Mouse (Mus musculus) ES-Bruce4 (cell line): ENCODE results near the gene Arl15. TPM values are rescaled to one million over a fixed set of nuclear protein-coding genes. Genes with fewer than 3 reads are reported as not detected.

ENCODE experiments used
- H3K27ac ChIP-seq: 2 replicates; pipeline ENCODE4 v1.5.1; 2012; ENCODE audit warnings: low read length, inconsistent platforms; ENCODE audit not compliant: insufficient read depth
- H3K27me3 ChIP-seq: 2 replicates; pipeline ENCODE4 v1.6.1; 2012; ENCODE audit warnings: mild to moderate bottlenecking, low read length, inconsistent platforms; ENCODE audit not compliant: control insufficient read depth, poor library complexity, insufficient read depth, severe bottlenecking
- H3K36me3 ChIP-seq: 2 replicates; pipeline ENCODE4 v1.6.1; 2012; ENCODE audit warnings: inconsistent platforms, mild to moderate bottlenecking, low read length, moderate library complexity; ENCODE audit not compliant: control insufficient read depth, poor library complexity, insufficient read depth, severe bottlenecking
- H3K4me1 ChIP-seq: one replicate; pipeline ENCODE4 v1.8.1; 2011; ENCODE audit warnings: low read length; ENCODE audit not compliant: control insufficient read depth, insufficient read depth
- H3K4me3 ChIP-seq: 2 replicates; pipeline ENCODE4 v1.5.1; 2011; ENCODE audit warnings: low read depth, mild to moderate bottlenecking, low read length
- H3K9ac ChIP-seq: 2 replicates; pipeline ENCODE4 v1.6.1; 2012; ENCODE audit warnings: low read depth, mild to moderate bottlenecking, inconsistent platforms; ENCODE audit not compliant: poor library complexity, severe bottlenecking
- H3K9me3 ChIP-seq: replicated peaks from 2 replicates; pipeline ENCODE4 v1.6.1; 2012; ENCODE audit warnings: mild to moderate bottlenecking, low read length, inconsistent platforms; ENCODE audit not compliant: control insufficient read depth, poor library complexity, insufficient read depth, severe bottlenecking
- CTCF ChIP-seq: IDR thresholded peaks from one replicate; pipeline ENCODE4 v1.8.1; 2011; ENCODE audit warnings: low read depth, low read length
- EP300 ChIP-seq: IDR thresholded peaks from 2 replicates; pipeline ENCODE4 v1.6.1; 2011; ENCODE audit warnings: low read depth, low read length; ENCODE audit not compliant: insufficient read depth
- POLR2A ChIP-seq: IDR thresholded peaks from one replicate; pipeline ENCODE4 v1.8.1; 2011; ENCODE audit warnings: low read length; ENCODE audit not compliant: insufficient read depth
- polyA plus RNA-seq: library from polyadenylated mRNA; stranded (reverse); fragments of >200 nt; gene quantifications from 2 replicates; pipeline ENCODE4 v1.2.4, GENCODE M21; 2011; ENCODE audit warnings: low read depth; ENCODE audit not compliant: missing spikeins, insufficient read depth, insufficient read length

Gene Arl15
- polyA plus RNA-seq, 1 experiment, result 53.3 TPM

DNA sequence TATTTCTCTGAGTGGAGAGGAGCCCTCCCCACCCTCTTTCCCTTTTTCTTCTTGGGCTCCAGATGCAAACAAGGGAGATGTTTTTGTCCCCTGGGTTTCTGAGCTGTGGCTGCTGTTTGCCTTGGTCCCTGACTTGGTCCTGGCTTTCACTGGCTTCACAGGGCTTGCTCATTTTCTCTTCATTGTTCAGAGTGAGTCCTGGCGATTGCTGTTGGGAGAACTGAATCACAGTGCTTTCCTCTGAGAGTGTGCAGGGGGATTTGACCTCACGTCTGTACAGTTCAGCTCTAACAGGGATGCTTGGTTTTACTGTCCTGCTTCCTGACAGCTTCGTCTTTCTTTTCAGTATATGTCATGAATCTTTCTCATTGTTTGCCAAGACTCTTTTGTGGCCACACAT, 254.4 kb downstream of the Arl15 start:
- H3K9me3 ChIP-seq, result 0 out of 2 replicates have a peak, but pooled peaks cover under 1% of the 10 kb centered on the region
- TF ChIP-seq CTCF, result no peak
- TF ChIP-seq POLR2A, result no peak
- TF ChIP-seq EP300, result no peak
- H3K27me3 ChIP-seq, result no peaks in the 10 kb centered on the region
- no peaks in the 10 kb centered on the region for H3K36me3 ChIP-seq
- peaks cover 2% of the 10 kb centered on the region for H3K4me1 ChIP-seq
- no peak overlapping the region for H3K4me3 ChIP-seq
- H3K9ac ChIP-seq, result no peak overlapping the region
- H3K27ac ChIP-seq, result peak overlapping the region; percentile 13; the same call in 1 of the 2 replicates

DNA sequence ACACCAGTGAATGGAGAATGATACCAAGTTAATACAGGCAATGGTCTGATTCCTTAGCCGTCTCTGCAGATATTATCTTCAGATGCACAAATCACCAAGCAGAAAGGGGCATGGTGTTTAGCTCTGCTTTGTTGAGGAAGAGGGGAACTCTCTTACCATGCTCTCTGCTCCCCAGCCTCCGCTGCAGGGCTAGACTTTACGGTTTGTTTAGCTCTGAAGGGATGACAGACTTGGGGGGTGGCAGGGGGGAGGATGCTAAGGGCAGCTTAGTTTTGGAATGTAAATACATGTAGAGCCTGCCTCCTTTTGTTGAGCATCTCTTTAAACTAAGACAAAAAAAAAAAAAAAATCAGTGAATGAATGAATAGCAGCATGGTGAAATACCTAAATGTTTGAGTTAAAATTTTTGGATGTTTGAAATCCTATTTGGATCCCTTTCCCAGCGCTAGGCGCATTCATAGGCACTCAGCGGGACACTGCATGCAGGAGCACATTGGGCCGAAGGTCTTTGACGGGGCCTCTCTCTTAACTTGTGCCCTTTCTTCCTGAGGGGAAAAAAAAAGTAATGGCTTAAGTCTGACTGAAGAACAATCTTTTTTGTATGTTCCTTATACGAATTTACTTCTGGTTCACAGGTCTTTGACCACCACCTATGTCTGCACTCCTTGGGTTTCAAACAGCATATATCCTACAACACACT, 257.0 kb downstream of the Arl15 start:
- Histone ChIP-seq H3K4me3 (no peak overlapping the region), H3K27ac (no peak overlapping the region), H3K9ac (no peak overlapping the region), H3K27me3 (no peaks in the 10 kb centered on the region), H3K4me1 (peaks cover 2% of the 10 kb centered on the region), H3K9me3 (0 out of 2 replicates have a peak, but pooled peaks cover 4% of the 10 kb centered on the region), H3K36me3 (no peaks in the 10 kb centered on the region)
- TF ChIP-seq CTCF, result no peak
- TF ChIP-seq POLR2A, result no peak
- TF ChIP-seq EP300, result no peak

DNA sequence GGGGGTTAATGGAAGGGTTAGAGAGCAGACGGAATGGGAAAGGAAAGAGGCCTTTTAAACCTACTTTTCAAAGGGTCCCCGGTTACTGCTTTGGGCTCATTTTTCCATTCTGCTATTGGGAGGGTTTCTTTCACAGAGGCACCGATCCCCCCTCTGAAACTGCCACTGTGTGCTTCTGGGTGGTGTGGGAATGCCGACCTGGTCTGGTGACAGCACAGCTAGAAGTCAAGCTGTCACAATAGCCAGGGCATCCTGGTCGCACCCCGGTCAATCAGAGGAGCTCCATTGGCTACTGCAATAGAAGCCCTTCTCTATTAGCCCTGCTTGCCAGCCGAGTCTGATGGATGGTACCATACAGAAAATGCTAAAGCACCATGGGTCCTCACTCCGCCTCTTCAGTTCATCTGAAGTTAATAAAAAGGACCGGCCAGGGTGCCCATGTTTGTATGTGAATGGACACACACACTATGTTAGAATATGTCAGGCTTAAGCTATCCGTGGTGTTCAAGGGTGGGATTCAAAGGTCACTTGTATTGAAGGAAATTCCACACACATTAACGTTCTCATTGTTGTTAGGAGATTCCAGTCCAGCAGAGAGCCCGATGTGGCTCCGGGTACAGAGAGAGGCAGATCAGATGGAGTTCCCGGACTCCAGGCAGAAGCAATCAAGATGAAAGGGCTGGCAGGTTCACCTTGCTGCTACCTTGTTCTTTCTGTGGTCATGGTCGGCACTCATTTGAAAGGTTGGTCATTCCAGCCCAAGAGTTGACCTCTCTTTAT, 258.3 kb downstream of the Arl15 start:
- Histone ChIP-seq H3K4me3 (no peak overlapping the region), H3K27ac (no peak overlapping the region)

DNA sequence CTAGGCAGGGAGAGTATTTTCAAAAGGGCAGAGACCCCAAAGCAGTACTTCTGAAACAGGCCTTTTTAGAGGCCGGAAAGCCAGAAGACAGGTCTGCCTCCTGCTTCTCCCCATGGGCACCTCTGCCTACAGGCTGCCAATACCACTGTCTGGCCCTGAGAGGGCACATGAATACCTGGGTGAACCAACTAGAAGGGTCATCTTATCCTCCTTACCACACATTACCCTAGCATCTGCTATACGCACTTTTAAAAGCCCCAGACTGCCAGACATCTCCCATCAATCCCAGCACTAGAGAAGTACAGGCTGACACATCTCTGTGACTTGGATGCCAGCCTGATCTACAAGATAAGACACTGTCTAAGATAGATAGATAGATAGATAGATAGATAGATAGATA, 259.0 kb downstream of the Arl15 start:
- Histone ChIP-seq H3K9ac (no peak overlapping the region), H3K27me3 (no peaks in the 10 kb centered on the region), H3K9me3 (0 out of 2 replicates have a peak, but pooled peaks cover 4% of the 10 kb centered on the region), H3K4me1 (peaks cover 2% of the 10 kb centered on the region), H3K27ac (no peak overlapping the region), H3K36me3 (no peaks in the 10 kb centered on the region), H3K4me3 (no peak overlapping the region)
- no peak for TF ChIP-seq POLR2A
- no peak for TF ChIP-seq CTCF
- TF ChIP-seq EP300, result no peak

More for the DNA sequence above, 258.3 kb downstream of the Arl15 start:
- TF ChIP-seq CTCF (no peak), POLR2A (no peak), EP300 (no peak)
- Histone ChIP-seq H3K9me3 (0 out of 2 replicates have a peak, but pooled peaks cover 4% of the 10 kb centered on the region), H3K9ac (no peak overlapping the region), H3K36me3 (no peaks in the 10 kb centered on the region), H3K27me3 (no peaks in the 10 kb centered on the region), H3K4me1 (peaks cover 2% of the 10 kb centered on the region)

DNA sequence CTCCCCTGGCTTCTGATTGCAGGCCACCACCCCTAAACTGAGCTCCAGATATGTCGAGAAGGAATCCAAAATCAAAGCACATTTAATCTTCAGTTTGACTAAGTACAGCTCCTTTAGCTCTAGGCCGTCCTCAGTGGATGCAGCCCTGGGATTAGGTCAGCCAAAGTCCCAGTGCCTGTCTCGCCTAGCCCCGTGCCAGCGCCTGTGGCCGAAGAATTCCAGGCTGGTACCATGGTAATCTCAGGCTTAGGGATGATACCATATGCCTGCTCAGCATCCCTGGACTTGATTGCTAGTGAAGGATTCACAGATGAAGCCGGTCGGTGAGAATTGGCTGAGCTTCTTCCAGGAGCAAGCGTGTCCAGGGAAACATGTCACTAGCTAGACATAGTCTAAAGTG, 261.4 kb downstream of the Arl15 start:
- H3K4me3 ChIP-seq, result no peak overlapping the region
- H3K9ac ChIP-seq, result no peak overlapping the region
- H3K9me3 ChIP-seq, result 0 out of 2 replicates have a peak, but pooled peaks cover 4% of the 10 kb centered on the region
- H3K36me3 ChIP-seq, result no peaks in the 10 kb centered on the region
- H3K4me1 ChIP-seq, result peaks cover 2% of the 10 kb centered on the region
- H3K27ac ChIP-seq, result no peak overlapping the region
- no peak for TF ChIP-seq CTCF
- TF ChIP-seq EP300, result no peak
- no peak for TF ChIP-seq POLR2A
- H3K27me3 ChIP-seq, result no peaks in the 10 kb centered on the region

DNA sequence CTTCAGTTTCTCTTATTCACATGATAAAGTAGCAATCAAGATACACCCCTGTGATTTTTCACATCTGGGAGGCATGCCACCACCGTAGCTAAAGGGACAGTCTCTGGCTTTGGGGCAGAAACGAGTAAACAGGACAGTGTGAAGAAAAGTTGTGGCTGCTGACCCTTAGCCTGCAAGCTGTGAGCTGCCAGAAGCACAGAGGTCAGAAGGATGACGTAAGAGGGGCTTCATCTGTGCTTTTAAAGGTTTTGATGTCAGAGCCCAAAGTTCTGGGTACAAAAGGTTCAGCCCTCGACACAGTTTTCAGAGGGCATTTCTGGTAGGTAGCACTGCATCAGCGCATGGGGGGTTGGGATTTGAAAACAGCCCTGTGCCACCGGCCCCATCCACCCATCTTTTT, 266.0 kb downstream of the Arl15 start:
- no peaks in the 10 kb centered on the region for H3K4me1 ChIP-seq
- TF ChIP-seq EP300 (no peak), CTCF (no peak), POLR2A (no peak)
- H3K36me3 ChIP-seq, result no peaks in the 10 kb centered on the region
- no peak overlapping the region for H3K9ac ChIP-seq
- no peaks in the 10 kb centered on the region for H3K9me3 ChIP-seq
- no peak overlapping the region for H3K27ac ChIP-seq
- no peak overlapping the region for H3K4me3 ChIP-seq
- no peaks in the 10 kb centered on the region for H3K27me3 ChIP-seq
